Mouse (Mus musculus) heart, postnatal 25 days (tissue): ENCODE measurements around the gene Cacna1c. TPM values are rescaled to one million over a fixed set of nuclear protein-coding genes. Genes with fewer than 3 reads are reported as not detected.

Experiments used
- DNase-seq: peaks from one replicate; pipeline ENCODE4 v3.0.0; 2022; ENCODE audit warnings: low spot score
- intact Hi-C: fragments of 180-260 bp; cut with DNase I; formaldehyde crosslinking; loops from one replicate; pipeline ENCODE4 v1.15.1; 2025
- total RNA-seq, 2 experiments: library from RNA; stranded (reverse); gene quantifications; 2 replicates each; pipeline ENCODE4 v1.2.3; 2021

Cacna1c gene
- total RNA-seq = 100 to 1,000 TPM; 182 to 191 TPM

GRCm38 (mm10) chr6:119196382-119197305, at the start of gene Cacna1c:
Gene Cacna1c, minus strand, starts transcription at chr6:119196418.
- DNase-seq = peak; percentile 50
- intact Hi-C loops = no loop called here

DNA sequence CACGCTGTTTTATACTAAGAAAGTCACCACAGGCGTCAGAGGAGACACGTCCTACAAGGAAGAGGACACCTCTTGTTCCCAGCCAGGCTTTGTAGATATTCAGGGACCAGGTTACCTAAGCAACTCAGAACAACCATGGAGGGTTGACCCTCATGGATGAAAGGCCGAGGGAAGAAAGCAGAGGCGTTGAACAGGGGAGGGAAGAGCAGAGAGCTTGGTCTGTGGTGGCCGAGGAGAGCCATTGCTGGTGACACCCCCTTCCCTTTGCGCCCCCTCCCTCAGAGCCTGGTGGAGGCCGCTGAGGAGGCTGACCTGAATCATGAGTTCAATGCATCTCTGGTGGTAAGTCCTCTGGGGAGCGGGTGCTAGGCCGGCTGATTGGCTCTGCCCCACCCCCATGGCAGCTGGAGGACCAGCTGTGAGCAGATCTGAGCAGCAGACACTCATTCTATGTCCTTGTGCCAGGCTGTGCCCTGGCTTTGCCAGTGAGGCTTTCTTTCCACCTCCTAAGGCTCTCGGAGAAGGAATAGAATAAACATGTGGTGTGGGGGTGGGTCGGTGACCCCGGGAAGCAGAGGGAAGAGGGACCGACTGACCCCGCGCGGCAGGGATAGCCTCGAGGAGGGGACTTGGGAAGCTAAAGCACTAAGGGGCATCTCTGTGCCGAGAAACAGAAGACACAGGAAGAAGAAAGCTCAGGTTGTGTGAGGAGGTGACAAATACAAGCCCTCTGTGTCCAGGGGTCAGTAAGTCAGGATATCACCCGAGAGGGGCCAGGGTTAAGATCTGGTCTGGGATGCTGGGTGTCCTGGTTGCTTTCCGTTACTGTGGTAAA, 44.9 kb upstream of the Cacna1c start:
- no peak for DNase-seq
- intact Hi-C loops = no loop called here

DNA sequence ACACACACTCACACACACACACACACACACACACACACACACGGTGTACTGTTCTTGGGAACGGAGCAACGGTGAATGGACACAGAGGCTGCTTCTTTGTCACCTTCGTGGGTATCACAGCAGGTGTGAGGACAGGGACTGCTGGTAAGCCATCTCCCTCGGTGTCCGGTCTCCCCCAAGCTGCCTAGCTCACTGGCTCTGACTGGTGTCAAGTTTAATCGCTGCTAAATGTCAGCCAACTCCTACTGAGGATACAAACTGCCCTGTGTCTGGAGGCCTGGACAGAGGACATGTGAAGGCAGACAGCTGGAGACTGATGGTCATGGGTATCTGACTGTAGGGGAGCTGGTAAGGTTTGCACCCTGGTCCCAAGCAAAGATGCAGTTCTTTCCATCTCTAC, 44.0 kb upstream of the Cacna1c start:
- DNase-seq = no peak
- intact Hi-C loops = no loop called here

DNA sequence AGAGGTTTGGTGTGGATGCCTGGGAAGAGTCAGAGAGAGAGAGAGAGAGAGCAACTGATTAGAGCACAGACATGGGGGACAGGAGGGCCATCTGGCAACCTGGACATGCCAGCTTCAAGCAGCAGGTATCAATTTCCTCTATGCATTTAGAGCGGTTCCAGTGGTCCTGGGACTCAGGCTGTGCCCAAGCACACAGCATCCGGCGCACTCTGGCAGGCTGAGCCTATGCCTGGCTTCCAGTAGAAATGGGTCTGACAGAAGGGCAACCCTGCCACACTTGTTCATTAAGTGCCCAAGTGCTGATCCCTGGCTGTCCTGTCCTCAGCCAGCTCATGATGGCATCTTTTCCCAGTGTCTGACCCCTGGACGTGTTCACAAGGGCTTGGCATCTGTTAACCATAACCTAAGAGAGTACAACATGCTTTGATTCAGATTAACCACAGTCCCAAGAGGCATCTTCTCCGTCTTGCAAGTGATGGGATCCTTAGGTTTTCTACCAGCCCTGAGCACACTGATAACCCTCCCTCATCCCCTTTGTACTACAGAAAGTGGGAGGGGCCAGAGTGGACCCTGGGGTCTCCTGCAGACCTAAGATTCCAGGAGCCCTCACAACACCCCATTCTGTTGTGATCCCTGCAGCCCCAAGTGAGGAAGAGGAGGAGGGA, 43.3 kb upstream of the Cacna1c start:
- DNase-seq = no peak
- intact Hi-C loops = no loop called here

DNA sequence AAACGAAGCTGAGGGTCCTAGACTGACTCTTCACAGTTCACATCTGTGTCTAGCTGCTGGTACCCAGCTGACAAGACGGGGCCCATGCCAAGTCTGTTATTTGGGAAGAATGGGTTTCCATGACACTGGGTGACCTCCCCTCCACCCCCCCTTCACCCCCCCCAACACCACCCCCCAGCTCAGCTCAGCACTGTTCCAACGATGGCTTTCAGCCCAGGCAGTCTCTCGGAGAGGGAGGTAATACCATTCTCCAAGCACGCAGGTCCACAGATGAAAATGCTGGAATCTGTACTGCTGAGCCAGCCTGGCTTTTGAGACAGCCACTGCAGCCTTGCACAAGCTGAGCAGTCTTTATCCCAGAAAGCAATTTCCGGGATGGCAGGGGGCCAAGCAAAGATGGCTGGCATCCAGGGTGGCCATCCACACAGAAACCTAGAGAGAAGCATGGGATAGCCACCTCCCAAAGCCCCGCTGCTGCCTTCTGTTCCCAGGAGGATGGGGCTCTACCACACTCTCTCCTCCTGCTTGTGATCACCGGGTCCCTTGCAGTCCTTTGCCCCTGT, 41.3 kb upstream of the Cacna1c start:
- no peak for DNase-seq
- intact Hi-C loops = no loop called here

DNA sequence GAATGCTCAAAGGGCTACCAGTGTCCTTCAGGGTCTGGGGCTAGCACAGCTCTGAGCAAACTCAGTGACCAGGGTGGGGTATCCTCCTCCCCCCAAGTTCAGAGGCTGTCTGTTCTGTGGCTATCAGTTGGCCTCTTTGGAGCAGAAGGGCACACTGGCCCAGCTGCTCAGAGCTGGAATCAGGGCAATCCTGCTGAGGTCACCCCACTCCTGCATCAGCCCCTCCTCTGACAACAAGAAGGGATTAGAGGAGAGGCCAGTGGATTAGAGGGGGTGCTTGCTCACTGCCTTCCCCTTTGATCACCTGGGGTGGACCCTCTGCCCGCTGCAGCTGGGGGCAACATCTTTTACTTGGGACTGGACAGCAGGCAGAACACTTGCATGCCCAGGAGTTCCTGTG, 40.0 kb upstream of the Cacna1c start, which contains the start of gene Cacna2d4:
TSS of gene Cacna2d4 (plus strand) at position 286 of the 400 bp plus-strand sequence.
- intact Hi-C loops = no loop called here
- DNase-seq = no peak

DNA sequence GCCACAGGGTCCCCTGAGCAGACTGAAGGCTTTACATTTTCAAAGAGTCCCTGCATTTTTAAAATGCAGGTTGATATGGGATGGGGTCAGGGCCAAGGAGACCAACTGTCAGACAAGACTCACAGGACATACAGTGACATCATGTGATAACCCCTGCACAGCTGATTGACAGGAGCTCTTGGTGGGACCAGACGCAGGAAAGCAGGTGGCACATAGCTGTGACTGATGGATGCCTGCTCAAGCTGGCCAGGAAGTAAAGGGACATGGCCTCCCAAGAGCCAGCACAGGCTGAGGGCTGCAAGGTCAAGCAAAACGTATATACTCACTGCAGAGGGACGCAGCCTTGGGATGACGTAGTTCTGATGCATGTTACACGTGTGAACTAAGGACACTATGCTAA, 39.2 kb upstream of the Cacna1c start:
- intact Hi-C loops = no loop called here
- DNase-seq = no peak

- DNase-seq = no peak
- intact Hi-C loops = no loop called here
These were observed 36.8 kb upstream of the Cacna1c start for GRCm38 (mm10) chr6:119233066-119233465.

GRCm38 (mm10) chr6:119228861-119229603, 32.8 kb upstream of the Cacna1c start:
- no peak for DNase-seq
- intact Hi-C loops = no loop called here

DNA sequence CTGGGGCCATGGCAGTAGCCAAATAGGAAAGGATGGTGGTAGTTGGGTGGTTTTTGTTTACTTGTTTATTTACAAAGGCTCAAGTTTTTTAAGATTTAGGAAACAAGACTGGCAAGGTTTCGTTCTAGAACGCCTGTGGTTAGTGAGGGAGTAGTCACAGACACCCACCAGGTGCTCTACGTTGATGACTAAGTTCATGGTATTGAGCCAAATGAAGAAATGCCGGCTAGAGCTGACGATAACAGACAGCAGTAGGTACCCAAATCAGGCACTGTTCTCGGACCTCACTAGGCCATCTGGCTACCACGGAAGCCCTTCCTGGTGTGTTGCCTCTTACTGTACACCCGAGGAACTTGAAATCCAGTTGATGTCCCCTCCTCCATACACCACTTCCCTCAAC, 30.8 kb upstream of the Cacna1c start:
- intact Hi-C loops = no loop called here

DNA sequence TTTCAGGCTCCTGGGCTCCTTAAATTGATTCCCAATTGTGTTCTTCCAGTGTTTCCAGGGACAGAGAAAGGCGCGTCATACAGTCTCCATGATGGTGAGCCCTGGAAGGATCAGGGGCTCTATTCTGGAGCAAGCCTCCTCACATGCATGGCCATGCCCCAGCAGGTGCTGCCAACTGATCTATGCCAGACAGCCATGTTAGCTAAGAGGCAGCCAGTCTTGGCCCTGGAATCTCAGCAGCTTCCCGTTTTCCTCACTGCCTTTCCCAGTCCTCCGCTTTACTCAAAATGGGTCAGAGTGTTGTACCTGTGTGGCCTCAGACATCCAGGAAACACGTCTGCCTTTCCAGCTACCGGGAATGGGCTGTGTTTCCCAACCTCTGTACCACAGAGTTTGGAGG, 29.5 kb upstream of the Cacna1c start:
- intact Hi-C loops = no loop called here
- DNase-seq = no peak

More for the DNA sequence above, 30.8 kb upstream of the Cacna1c start:
- DNase-seq = no peak

DNA sequence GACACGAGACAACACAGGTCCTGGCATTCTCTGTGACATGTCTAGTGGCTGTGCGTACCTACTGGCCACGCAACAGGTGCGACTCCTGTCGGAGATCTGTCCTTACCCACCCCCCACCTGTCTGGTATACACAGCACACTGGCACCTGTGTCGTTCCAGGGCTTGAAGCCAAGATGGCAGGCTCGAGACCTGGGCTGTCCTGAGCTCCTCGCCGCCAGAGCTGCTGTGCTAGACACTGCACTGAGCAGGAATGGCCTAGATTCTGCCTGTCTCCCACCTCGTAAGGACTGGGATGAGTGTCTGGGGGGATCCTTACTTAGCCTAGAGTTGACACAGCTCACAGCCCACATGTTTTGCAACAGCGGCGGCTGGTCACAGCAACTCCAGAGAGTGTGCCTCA, 29.0 kb upstream of the Cacna1c start:
- DNase-seq = no peak
- intact Hi-C loops = no loop called here

- intact Hi-C loops = no loop called here
- no peak for DNase-seq
These were observed 28.4 kb upstream of the Cacna1c start for GRCm38 (mm10) chr6:119224451-119225195.

- intact Hi-C loops = loop anchor here (1.0 kb wide), 3 partner anchors 129 to 224 kb away; no protein-coding TSS in a partner anchor
- DNase-seq = no peak
These were observed 24.1 kb upstream of the Cacna1c start for GRCm38 (mm10) chr6:119220297-119220696.

DNA sequence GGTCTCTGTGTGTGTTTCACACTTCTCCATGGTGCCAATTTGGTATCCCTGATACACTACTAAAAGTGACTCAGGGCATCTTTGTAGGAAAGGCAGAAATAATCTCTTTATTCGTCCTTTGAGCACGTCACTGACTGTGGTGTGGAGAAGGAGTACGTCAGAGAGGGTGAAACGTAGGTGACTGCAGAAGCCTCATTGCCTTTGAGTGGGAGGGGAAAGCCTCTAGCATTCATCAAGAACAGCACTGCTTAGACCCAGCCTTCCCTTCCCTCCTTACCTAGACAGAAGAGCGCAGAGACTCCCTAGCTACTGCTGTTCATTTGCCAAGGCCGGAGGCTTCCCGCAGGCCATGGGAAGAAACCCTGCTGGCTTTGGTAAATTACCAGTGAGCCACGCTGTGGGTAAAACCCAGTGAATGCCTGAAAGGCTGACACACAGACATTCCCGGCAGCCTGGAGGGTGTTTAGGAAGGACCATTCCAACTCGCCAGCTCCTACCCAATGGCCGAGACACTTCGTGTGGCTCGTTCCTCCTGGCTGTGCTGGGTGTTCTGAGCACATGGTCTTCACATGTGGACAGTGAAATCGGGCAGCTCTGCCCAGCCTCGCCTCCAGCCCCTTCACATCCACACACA, 23.1 kb upstream of the Cacna1c start:
- DNase-seq = no peak
- intact Hi-C loops = no loop called here

GRCm38 (mm10) chr6:119218591-119218990, 22.4 kb upstream of the Cacna1c start:
- intact Hi-C loops = no loop called here
- DNase-seq = no peak

- no peak for DNase-seq
- intact Hi-C loops = no loop called here
These were observed 21.4 kb upstream of the Cacna1c start for GRCm38 (mm10) chr6:119217661-119218060.

DNA sequence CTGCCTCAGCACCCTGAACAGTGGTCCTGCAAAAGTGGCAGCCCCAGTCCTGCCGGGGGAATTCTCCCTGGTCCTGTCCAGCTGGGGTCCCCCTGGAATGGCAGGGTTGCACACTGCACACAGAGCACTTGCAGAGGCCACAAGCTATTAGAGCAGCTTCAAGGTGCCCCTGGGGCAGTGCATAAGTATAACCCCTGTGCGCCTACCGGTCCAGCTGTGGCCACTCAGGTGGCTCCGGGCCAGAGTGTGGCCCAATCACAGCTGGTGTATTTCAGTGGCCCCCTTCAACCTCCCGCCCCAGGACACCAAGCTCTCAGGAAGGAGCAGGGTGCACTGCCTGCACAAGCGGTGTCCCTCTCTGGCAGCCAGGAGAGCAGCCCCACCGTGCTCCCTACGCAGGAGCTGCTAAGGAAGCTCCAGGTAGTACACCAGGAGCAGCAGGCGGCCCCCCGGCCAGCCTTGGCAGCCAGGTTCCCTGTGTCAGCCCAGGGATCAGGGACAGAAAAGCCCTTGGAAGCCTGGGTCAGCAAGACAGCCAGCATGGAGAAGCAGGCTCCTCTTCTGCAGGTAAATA, 18.9 kb upstream of the Cacna1c start:
- intact Hi-C loops = no loop called here
- DNase-seq = no peak
